Mouse (Mus musculus) limb, embryonic 10.5 days (tissue): ENCODE measurements around the gene Nfam1. TPM values are rescaled to one million over a fixed set of nuclear protein-coding genes. Genes with fewer than 3 reads are reported as not detected.

Experiments used
- DNase-seq: peaks from one replicate; pipeline ENCODE4 v3.0.0-alpha.2; 2017; ENCODE audit warnings: low spot score
- H3K27ac ChIP-seq: fragments of 300-500 bp; sonication (generic); 2 replicates; pipeline ENCODE4 v1.5.1; 2016; ENCODE audit warnings: mild to moderate bottlenecking
- H3K27me3 ChIP-seq: fragments of 300-500 bp; sonication (generic); 2 replicates; pipeline ENCODE4 v1.6.1; 2016; ENCODE audit warnings: low read depth, mild to moderate bottlenecking; ENCODE audit not compliant: poor library complexity, severe bottlenecking
- H3K36me3 ChIP-seq: fragments of 300-500 bp; sonication (generic); 2 replicates; pipeline ENCODE4 v1.6.1; 2016; ENCODE audit warnings: mild to moderate bottlenecking, moderate library complexity
- H3K4me1 ChIP-seq: fragments of 300-500 bp; sonication (generic); 2 replicates; pipeline ENCODE4 v1.6.1; 2016
- H3K4me3 ChIP-seq: fragments of 300-500 bp; sonication (generic); 2 replicates; pipeline ENCODE4 v1.5.1; 2016; ENCODE audit warnings: mild to moderate bottlenecking, moderate library complexity
- H3K9me3 ChIP-seq: fragments of 300-500 bp; sonication (generic); replicated peaks from 2 replicates; pipeline ENCODE4 v1.6.1; 2016; ENCODE audit warnings: mild to moderate bottlenecking
- WGBS: fragments of 180-500 bp; shearing (Covaris S2); methylation state at CpG from one replicate; pipeline ENCODE4 v1.1.7; 2016; 5-methylcytosine and 5-hydroxymethylcytosine counted together
- polyA plus RNA-seq: library from polyadenylated mRNA; unstranded; fragments of >200 nt; fragmentation: Nextera tagmentation; extraction: Ambion mirVana; gene quantifications from 2 replicates; pipeline ENCODE4 v1.2.1, GENCODE M21; 2016

Nfam1 gene
- polyA plus RNA-seq, 1 experiment from 2014 or later, result 2.6 TPM

DNA sequence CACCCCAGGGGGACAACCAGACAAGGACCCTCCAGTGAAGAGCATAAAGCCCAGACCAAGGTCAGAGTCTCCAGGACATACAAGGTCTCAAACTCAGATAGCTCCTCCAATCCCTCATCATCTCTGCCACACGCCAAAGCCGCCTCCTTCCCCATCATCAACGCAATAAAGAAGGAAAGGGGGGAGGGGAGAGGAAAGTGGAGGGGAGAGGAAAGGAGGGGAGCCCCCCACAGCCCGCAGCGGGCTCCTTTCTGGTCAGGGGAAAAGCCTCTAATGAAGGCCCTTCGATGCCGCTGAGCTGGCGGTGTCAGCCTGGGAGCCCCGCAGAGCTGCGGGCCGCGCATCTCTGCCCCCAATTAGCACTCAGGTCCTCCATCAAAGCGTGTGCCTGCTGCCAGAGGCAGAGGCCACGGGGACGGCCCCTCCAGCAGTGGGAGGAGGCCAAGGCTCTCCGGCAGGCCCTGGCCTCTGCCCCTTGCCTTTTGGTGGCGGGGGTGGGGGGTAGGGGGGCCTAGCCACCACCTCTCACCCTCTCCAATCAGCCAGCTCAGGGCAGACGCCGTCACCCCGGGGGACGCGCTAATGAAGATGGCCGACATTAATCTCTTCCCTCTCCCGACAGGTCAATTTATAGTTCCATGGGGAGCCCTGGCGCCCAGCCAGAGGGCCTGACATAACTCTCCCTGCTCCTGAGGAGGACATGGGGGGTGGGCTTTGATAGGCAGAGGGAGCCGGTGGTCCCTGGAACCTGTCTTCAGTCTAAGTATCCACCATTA, 72.1 kb downstream of the Nfam1 start:
- H3K36me3 ChIP-seq, result no peaks in the 10 kb centered on the region
- peak overlapping the region; percentile 42 for H3K4me3 ChIP-seq
- H3K4me1 ChIP-seq, result peaks cover 81% of the 10 kb centered on the region
- peaks cover 91% of the 10 kb centered on the region for H3K27me3 ChIP-seq
- peak overlapping the region; percentile 69 for H3K27ac ChIP-seq
- under 1% methylated on average over 26 of the region's 26 CpGs for WGBS
- no peak for DNase-seq
- no peaks in the 10 kb centered on the region for H3K9me3 ChIP-seq

DNA sequence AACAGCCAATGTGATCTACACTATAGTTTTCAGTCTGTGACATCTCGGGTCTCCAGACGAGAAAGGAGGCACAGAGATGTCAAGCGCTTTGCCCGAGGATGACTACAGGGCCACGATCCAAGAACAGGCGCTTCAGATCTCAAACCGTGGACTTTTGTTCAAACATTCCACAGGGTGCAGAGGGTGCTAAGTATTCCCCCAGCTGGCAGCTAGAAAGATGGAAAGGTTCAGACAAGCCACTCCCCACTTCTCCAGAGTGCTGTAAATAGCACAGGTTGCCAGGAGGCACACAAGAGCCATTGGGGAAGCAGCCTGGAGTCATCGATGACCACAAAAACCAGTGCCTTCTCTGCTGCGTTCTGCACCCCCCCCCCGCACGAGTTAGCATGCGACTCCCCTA, 74.0 kb downstream of the Nfam1 start:
- Histone ChIP-seq H3K4me3 (no peak overlapping the region), H3K9me3 (no peaks in the 10 kb centered on the region), H3K27ac (no peak overlapping the region), H3K4me1 (peaks cover 86% of the 10 kb centered on the region), H3K36me3 (no peaks in the 10 kb centered on the region), H3K27me3 (peaks cover 91% of the 10 kb centered on the region)
- no peak for DNase-seq
- WGBS, result 61% methylated on average over 12 of the region's 12 CpGs

DNA sequence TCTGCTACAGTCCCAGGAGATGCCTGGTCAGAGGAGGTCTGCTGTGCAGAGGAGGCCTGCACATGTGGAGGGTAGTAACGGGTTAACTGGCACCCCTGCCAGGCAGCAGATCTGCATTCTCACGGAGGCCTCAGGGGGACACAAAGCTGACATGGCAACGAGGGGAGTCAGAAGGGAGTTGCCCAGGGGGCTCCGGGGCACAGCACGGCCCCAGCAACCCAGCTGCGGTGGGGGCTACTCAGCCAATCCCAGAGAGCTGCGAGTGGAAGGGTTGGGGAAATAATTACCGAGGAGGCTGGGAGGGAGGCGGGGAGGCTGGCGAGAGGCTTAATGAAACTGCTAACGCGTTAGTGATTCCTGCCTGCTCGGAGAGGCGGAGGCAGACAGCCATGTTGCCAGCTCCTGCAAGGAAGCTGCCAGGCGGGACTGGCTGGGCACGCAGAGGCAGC, 74.8 kb downstream of the Nfam1 start:
- Histone ChIP-seq H3K9me3 (no peaks in the 10 kb centered on the region), H3K27ac (no peak overlapping the region)
- 2% methylated on average over 16 of the region's 16 CpGs for WGBS

DNA sequence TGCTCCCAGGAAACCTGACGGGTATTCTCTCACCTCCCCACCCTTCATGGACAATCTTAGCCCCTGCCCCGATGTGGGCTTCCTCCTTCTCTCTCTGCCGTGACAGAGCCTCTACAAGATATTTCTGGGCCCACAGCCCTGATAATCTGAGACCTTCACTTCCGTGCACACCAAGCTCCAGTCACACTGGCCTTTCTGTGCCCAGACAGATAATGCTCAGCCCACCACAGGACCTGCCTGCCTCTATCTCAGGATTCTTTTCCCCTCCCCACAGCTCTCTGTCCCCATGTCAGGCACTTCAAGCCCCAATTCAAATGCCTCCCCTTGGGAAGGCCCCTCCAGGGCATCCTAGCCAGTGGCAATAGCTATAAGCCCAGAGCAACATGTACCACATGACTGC, 76.4 kb downstream of the Nfam1 start:
- Histone ChIP-seq H3K4me1 (peaks cover 89% of the 10 kb centered on the region), H3K27ac (0 out of 2 replicates have a peak overlapping the region, but pooled peaks have one; percentile 20), H3K9me3 (no peaks in the 10 kb centered on the region), H3K4me3 (no peak overlapping the region), H3K27me3 (peaks cover 100% of the 10 kb centered on the region), H3K36me3 (no peaks in the 10 kb centered on the region)
- DNase-seq, result no peak
- 54% methylated on average over 4 of the region's 4 CpGs for WGBS

More for the DNA sequence above, 74.8 kb downstream of the Nfam1 start:
- Histone ChIP-seq H3K36me3 (no peaks in the 10 kb centered on the region), H3K27me3 (peaks cover 99% of the 10 kb centered on the region), H3K4me3 (peak overlapping the region; percentile 36), H3K4me1 (peaks cover 89% of the 10 kb centered on the region)
- DNase-seq, result peak; percentile 51

DNA sequence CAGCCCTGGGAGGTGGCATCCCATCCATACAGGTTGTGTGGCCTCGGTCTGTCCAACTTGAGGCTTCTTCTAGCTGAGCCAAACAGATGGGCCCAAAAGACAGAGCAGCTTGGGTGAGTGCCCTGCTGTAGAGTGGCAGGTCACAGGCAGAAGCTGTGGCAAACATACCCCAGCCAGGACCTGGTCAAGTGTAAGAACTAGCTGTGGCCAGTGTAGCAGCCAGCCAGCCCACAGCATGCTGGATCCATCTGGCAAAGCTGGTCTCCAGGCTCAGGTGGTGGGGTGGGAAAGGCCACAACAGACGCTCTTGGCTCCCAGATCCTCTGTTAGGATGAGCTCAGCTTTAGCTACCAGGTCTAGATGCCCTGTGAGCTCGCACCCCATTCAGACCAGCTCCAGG, 76.8 kb downstream of the Nfam1 start:
- DNase-seq, result no peak
- no peak overlapping the region for H3K27ac ChIP-seq
- H3K27me3 ChIP-seq, result peaks cover 100% of the 10 kb centered on the region
- no peaks in the 10 kb centered on the region for H3K36me3 ChIP-seq
- H3K9me3 ChIP-seq, result no peaks in the 10 kb centered on the region
- 76% methylated on average over 3 of the region's 3 CpGs for WGBS
- H3K4me1 ChIP-seq, result peaks cover 87% of the 10 kb centered on the region
- no peak overlapping the region for H3K4me3 ChIP-seq

DNA sequence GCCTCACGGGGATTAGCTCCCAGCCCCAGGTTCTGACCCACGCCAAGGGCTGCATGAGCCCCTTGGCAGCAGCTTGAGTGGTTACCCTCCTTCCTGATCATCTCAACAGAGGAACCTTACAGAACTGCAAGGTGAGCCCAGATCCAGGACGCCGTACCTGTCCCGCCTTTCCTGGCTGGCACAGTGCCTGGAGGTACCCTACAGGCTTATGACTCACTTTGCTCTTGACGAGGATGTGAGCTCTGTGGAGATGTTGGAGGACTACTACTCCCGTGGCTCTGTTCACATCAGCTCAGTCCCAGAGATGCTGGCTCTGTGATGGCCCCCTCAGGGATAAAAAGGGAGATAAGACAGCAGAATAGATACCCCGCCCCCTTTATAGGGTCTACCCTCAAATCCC, 77.8 kb downstream of the Nfam1 start:
- DNase-seq, result no peak
- Histone ChIP-seq H3K9me3 (no peaks in the 10 kb centered on the region), H3K36me3 (no peaks in the 10 kb centered on the region), H3K27ac (no peak overlapping the region), H3K4me1 (peaks cover 87% of the 10 kb centered on the region), H3K27me3 (peaks cover 100% of the 10 kb centered on the region), H3K4me3 (no peak overlapping the region)
- WGBS, result 87% methylated on average over 8 of the region's 8 CpGs

DNA sequence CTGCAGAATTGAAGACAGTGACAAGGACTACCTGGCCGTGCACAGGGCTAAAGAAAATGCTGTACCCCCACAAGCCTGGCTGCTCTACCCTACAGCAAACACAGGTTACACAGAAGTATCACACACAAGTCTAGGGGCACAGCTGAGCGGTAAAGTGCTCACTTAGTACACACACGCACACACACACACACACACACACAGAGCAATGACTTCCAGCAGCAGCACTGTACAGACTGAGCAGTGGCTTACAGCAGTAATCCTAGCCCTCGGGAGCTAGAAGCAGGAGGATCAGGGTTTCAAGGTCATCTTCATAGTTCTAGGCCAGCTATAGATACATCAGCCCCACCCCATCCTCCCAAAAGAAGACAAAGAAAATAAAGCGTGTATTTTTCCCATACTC, 79.1 kb downstream of the Nfam1 start:
- peaks cover 100% of the 10 kb centered on the region for H3K27me3 ChIP-seq
- H3K36me3 ChIP-seq, result no peaks in the 10 kb centered on the region
- no peak overlapping the region for H3K4me3 ChIP-seq
- no peak overlapping the region for H3K27ac ChIP-seq
- no peaks in the 10 kb centered on the region for H3K9me3 ChIP-seq
- no peak for DNase-seq
- WGBS, result 80% methylated on average over 5 of the region's 5 CpGs
- peaks cover 80% of the 10 kb centered on the region for H3K4me1 ChIP-seq

DNA sequence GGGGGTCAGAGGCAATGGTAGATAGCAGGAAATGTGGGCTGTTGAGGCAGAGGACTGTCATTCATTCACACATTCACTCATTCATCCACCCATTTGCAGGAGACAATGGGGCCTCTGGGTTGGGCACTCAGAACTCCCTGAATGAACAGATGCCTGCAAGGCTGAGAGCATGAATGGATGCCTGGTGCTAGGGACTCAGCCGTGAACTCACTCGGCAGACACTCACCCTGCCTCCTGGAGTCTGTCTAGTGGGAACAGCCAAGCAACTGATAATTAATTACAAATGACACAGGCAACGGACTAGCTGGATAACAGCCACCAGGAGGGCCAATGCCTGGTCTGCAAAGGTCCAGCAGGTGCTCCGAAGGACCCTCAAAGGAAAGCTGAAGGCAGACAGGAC, 80.0 kb downstream of the Nfam1 start:
- H3K9me3 ChIP-seq, result no peaks in the 10 kb centered on the region
- H3K4me3 ChIP-seq, result no peak overlapping the region
- no peak for DNase-seq
- peaks cover 100% of the 10 kb centered on the region for H3K27me3 ChIP-seq
- 21% methylated on average over 4 of the region's 4 CpGs for WGBS
- peaks cover 71% of the 10 kb centered on the region for H3K4me1 ChIP-seq
- no peak overlapping the region for H3K27ac ChIP-seq
- H3K36me3 ChIP-seq, result no peaks in the 10 kb centered on the region

DNA sequence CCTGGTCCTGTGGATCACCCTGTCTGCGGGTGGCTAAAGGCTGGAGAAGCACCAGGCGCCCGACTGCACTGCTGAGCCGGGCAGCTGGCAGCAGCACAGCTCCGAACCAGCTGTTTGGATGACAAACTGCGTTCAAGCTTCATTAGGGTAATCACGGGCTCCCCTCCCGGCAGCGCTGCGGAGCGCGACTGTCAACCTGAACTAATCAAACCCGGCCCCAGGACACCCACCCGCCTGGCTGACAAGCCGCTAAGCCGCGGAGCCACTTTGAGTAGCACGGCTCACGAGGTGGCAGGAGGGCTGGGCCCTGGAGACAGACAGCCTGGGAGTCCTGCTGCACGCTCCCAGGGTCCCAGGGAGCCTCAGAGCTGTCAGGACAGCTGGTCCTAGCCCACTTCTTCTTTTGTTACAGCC, 80.8 kb downstream of the Nfam1 start:
- peaks cover 100% of the 10 kb centered on the region for H3K27me3 ChIP-seq
- WGBS, result under 1% methylated on average over 20 of the region's 20 CpGs

DNA sequence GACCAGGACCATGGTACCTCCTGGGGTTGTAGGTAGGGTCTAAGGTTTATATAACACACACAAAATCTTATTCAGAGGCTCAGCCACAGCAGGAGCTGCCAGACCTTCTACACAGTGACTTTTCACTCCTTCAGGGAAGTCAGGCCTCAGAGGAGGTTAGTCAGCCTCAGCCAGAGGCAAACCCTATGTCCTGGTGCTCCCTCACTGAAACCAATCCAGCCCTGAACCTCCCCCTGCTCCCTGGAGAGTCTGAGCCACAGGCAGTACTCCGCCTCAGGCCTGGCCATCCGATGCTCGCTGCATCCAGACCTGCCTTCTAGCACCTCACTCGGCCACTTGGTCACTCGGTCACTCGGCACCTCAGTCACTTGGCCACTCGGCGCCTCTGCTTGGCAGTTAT, 82.9 kb downstream of the Nfam1 start:
- 12% methylated on average over 8 of the region's 8 CpGs for WGBS
- Histone ChIP-seq H3K4me3 (no peak overlapping the region), H3K27me3 (peaks cover 100% of the 10 kb centered on the region), H3K36me3 (no peaks in the 10 kb centered on the region; the same call in 1 of the 2 replicates), H3K4me1 (peaks cover 52% of the 10 kb centered on the region), H3K27ac (no peak overlapping the region), H3K9me3 (no peaks in the 10 kb centered on the region)
- DNase-seq, result no peak

More for the DNA sequence above, 80.8 kb downstream of the Nfam1 start:
- Histone ChIP-seq H3K9me3 (no peaks in the 10 kb centered on the region), H3K4me3 (peak overlapping the region; percentile 23; the same call in 1 of the 2 replicates), H3K4me1 (peaks cover 63% of the 10 kb centered on the region), H3K27ac (no peak overlapping the region), H3K36me3 (no peaks in the 10 kb centered on the region)
- DNase-seq, result peak; percentile 71

DNA sequence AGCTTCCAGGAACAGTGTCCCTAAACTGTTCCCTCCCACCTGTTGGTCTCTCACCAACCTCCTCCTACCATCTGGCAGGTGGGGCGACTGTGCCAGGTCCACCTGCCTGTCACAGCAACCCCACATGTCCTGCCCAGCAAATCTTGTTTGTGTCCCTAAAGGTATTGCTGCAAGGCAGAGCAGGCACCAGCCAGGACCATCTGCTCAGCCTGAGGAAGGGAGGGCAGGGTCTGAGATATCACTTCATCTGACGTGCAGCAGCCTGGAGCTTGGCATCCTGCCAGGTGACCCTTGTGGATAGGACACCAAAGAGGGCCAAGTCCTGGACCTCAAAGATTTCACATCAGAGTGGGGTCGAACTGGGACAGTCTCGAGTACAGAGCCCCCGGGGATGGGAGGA, 85.7 kb downstream of the Nfam1 start:
- H3K9me3 ChIP-seq, result no peaks in the 10 kb centered on the region
- H3K27ac ChIP-seq, result no peak overlapping the region
- H3K4me1 ChIP-seq, result peaks cover 28% of the 10 kb centered on the region
- no peak for DNase-seq
- 81% methylated on average over 5 of the region's 5 CpGs for WGBS
- H3K4me3 ChIP-seq, result no peak overlapping the region
- H3K36me3 ChIP-seq, result no peaks in the 10 kb centered on the region; the same call in 1 of the 2 replicates
- peaks cover 78% of the 10 kb centered on the region for H3K27me3 ChIP-seq

DNA sequence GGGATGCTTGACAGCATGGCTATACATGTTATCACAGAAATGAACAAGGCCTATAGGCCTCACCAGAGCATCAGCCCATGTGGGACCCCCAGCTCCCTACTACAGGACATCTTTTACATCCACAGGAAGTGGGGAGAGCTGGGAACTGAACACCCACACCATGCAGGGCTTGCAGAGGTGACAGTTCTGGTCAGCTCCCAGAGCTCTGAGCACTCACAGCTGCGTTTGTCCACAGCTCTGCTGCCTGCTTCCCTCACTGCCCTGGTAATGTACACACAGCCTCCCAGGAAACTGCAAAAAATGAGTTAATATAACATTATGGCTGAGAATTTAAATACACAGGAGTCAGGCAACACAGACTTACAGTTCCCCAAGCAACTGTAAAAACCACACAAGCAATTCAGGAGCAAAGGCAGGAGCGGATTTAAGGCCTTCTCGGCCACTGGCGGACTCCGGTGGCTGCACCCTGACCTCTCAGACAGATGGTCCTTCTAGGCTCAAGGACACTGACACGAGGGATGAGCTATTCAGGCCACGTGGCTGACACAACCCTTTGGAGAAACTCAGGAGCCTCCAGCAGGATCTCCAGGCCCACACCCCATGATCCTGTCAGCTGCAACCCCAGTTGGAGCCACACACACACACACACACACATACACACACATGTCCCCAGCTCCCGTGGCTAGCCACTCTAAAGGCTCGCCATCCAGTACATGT, 88.5 kb downstream of the Nfam1 start:
- DNase-seq, result no peak
- Histone ChIP-seq H3K27ac (no peak overlapping the region), H3K4me1 (peaks cover 23% of the 10 kb centered on the region), H3K27me3 (peaks cover 73% of the 10 kb centered on the region), H3K4me3 (no peak overlapping the region), H3K36me3 (peaks cover 2% of the 10 kb centered on the region), H3K9me3 (no peaks in the 10 kb centered on the region)
- 79% methylated on average over 9 of the region's 9 CpGs for WGBS
